In genomic region chr13:31618919-31619655, GRCm38 (mm10) we compare ENCODE assay signal across 10 mouse cellular contexts. TPM values are rescaled to one million over a fixed set of nuclear protein-coding genes. Genes with fewer than 3 reads are reported as not detected.
DNase-seq lines count a peak whose midpoint lies in the region; ATAC-seq and TF ChIP-seq lines count a peak whose summit lies in the region.
"Had no signal": no experiment of that assay in that cellular context is flagged by ENCODE, and none has a peak within 500 bp of the region (broad histone marks: within the 10 kb centered on the region; RNA-seq: fewer than 3 reads in every experiment).

No protein-coding gene starts in this region.

- H3K36me3 ChIP-seq in heart, embryonic 15.5 days, result no peaks in the 10 kb centered on the region
- no peaks in the 10 kb centered on the region for H3K36me3 ChIP-seq in forebrain, embryonic 15.5 days
- H3K36me3 ChIP-seq in limb, embryonic 15.5 days, result no peaks in the 10 kb centered on the region
- no peaks in the 10 kb centered on the region for H3K36me3 ChIP-seq in liver, postnatal 0 days (replicated peaks; ENCODE audit: insufficient read depth, low read length)

- H3K27ac ChIP-seq in heart, embryonic 15.5 days, result no peak overlapping the region
- H3K27ac ChIP-seq in forebrain, embryonic 15.5 days (replicated peaks), result no peak overlapping the region
- H3K27ac ChIP-seq in limb, embryonic 15.5 days, result no peak overlapping the region
- no peak overlapping the region for H3K27ac ChIP-seq in liver, postnatal 0 days (ENCODE audit: low read depth)

- no peaks in the 10 kb centered on the region for H3K9me3 ChIP-seq in heart, embryonic 15.5 days (replicated peaks)
- H3K9me3 ChIP-seq in forebrain, embryonic 15.5 days, result no peaks in the 10 kb centered on the region
- no peaks in the 10 kb centered on the region for H3K9me3 ChIP-seq in limb, embryonic 15.5 days
- no peaks in the 10 kb centered on the region for H3K9me3 ChIP-seq in liver, postnatal 0 days (ENCODE audit: low read length)

- H3K4me1 ChIP-seq in heart, embryonic 15.5 days (replicated peaks), result peaks cover 23% of the 10 kb centered on the region
- peaks cover 18% of the 10 kb centered on the region for H3K4me1 ChIP-seq in forebrain, embryonic 15.5 days
- H3K4me1 ChIP-seq in limb, embryonic 15.5 days, result peaks cover 36% of the 10 kb centered on the region
- peaks cover 5% of the 10 kb centered on the region for H3K4me1 ChIP-seq in liver, postnatal 0 days (ENCODE audit: insufficient read depth)

- 3% methylated on average over 18 of the region's 18 CpGs for WGBS in heart, embryonic 15.5 days
- 2% methylated on average over 18 of the region's 18 CpGs for WGBS in forebrain, embryonic 15.5 days
- 3% methylated on average over 18 of the region's 18 CpGs for WGBS in limb, embryonic 15.5 days
- WGBS in liver, postnatal 0 days (ENCODE audit: insufficient replicate concordance), result 4% methylated on average over 18 of the region's 18 CpGs

- peaks cover 98% of the 10 kb centered on the region for H3K27me3 ChIP-seq in heart, embryonic 15.5 days
- peaks cover 98% of the 10 kb centered on the region for H3K27me3 ChIP-seq in forebrain, embryonic 15.5 days
- H3K27me3 ChIP-seq in limb, embryonic 15.5 days, result peaks cover 97% of the 10 kb centered on the region
- peaks cover 98% of the 10 kb centered on the region for H3K27me3 ChIP-seq in liver, postnatal 0 days (ENCODE audit: insufficient read depth, low read length)

- peak overlapping the region; percentile 47 for H3K4me3 ChIP-seq in heart, embryonic 15.5 days
- no peak overlapping the region for H3K4me3 ChIP-seq in forebrain, embryonic 15.5 days
- H3K4me3 ChIP-seq in limb, embryonic 15.5 days, result peak overlapping the region; percentile 34
- no peak overlapping the region for H3K4me3 ChIP-seq in liver, postnatal 0 days (ENCODE audit: low read depth, low read length)
- H3K4me3 ChIP-seq: erythroblast, embryonic 14.5 days had no signal

- no peak overlapping the region for H3K9ac ChIP-seq in heart, embryonic 15.5 days
- no peak overlapping the region for H3K9ac ChIP-seq in forebrain, embryonic 15.5 days (replicated peaks)
- H3K9ac ChIP-seq in limb, embryonic 15.5 days, result no peak overlapping the region
- no peak overlapping the region for H3K9ac ChIP-seq in liver, postnatal 0 days (replicated peaks)

- no peak for ATAC-seq in heart, embryonic 15.5 days (replicated peaks; ENCODE audit: insufficient number of reproducible peaks, insufficient read depth, low FRiP score, low read depth)
- no peak for ATAC-seq in forebrain, embryonic 15.5 days (replicated peaks)
- ATAC-seq in limb, embryonic 15.5 days (ENCODE audit: insufficient number of reproducible peaks, low FRiP score, low TSS enrichment, low read depth), result no peak
- ATAC-seq in erythroblast, adult 5-6 weeks (replicated peaks; ENCODE audit: low FRiP score, poor library complexity, severe bottlenecking), result no peak
- ATAC-seq in liver, postnatal 0 days, result no peak

- TF ChIP-seq CTCF in liver, postnatal 0 days (IDR thresholded peaks at IDR 0.05; ENCODE audit: low read depth), result no peak

- peak overlapping the region; percentile 67; the same call in 1 of the 2 replicates for H3K4me2 ChIP-seq in heart, embryonic 15.5 days
- H3K4me2 ChIP-seq in forebrain, embryonic 15.5 days (replicated peaks), result peak overlapping the region; percentile 54; the same call in 1 of the 2 replicates
- H3K4me2 ChIP-seq in limb, embryonic 15.5 days, result peak overlapping the region; percentile 60
- H3K4me2 ChIP-seq in liver, postnatal 0 days (ENCODE audit: low read depth, low read length), result no peak overlapping the region

- no peak for DNase-seq in heart, postnatal 4 days
- DNase-seq in embryo, embryonic 11 days, result peak; percentile 13
- no peak for DNase-seq in retina, embryonic 14.5 days (ENCODE audit: low spot score)
- DNase-seq in liver, postnatal 0 days, result no peak

- TF ChIP-seq EP300 in liver, postnatal 0 days (IDR thresholded peaks at IDR 0.05; ENCODE audit: low read depth), result no peak

RNA-seq across cellular contexts. Expression of gene Foxf2, which starts 6.5 kb away (rescaled TPM):
- polyA plus RNA-seq in heart, embryonic 15.5 days (2015; fragmentation: Nextera tagmentation; extraction: Ambion mirVana), result 0.64 and 1.7 TPM in 2 replicates
- not detected for total RNA-seq in heart, postnatal 4 days (2021)
- 4.3 and 4.8 TPM in 2 replicates for polyA plus RNA-seq in forebrain, embryonic 15.5 days (2015; fragmentation: Nextera tagmentation; extraction: Ambion mirVana)
- 5.0 and 5.5 TPM in 2 replicates for polyA plus RNA-seq in limb, embryonic 15.5 days (2015; fragmentation: Nextera tagmentation; extraction: Ambion mirVana)
- not detected in 2 replicates for total RNA-seq in erythroblast, adult 5-6 weeks (2015; ENCODE audit: low replicate concordance)
- not detected in 2 replicates for total RNA-seq in erythroblast, adult 5-6 weeks (2017; ENCODE audit: low replicate concordance)
- polyA plus RNA-seq in liver, postnatal 0 days (2015; fragmentation: Nextera tagmentation; extraction: Ambion mirVana), result not detected in 2 replicates
- total RNA-seq: megakaryocyte-erythroid progenitor cell, adult 5-6 weeks had no signal
- polyA plus RNA-seq: erythroblast, embryonic 14.5 days had no signal

RNA-seq across cellular contexts. Expression of gene A530084C06Rik, which starts 60.0 kb away (rescaled TPM):
- polyA plus RNA-seq in heart, embryonic 15.5 days (2015; fragmentation: Nextera tagmentation; extraction: Ambion mirVana), result not detected in 2 replicates
- total RNA-seq in heart, postnatal 4 days (2021), result not detected
- not detected in 2 replicates for polyA plus RNA-seq in forebrain, embryonic 15.5 days (2015; fragmentation: Nextera tagmentation; extraction: Ambion mirVana)
- polyA plus RNA-seq in limb, embryonic 15.5 days (2015; fragmentation: Nextera tagmentation; extraction: Ambion mirVana), result not detected in 2 replicates
- total RNA-seq in erythroblast, adult 5-6 weeks (2015; ENCODE audit: low replicate concordance), result not detected in 2 replicates
- not detected in 2 replicates for total RNA-seq in erythroblast, adult 5-6 weeks (2017; ENCODE audit: low replicate concordance)
- polyA plus RNA-seq in liver, postnatal 0 days (2015; fragmentation: Nextera tagmentation; extraction: Ambion mirVana), result not detected in 2 replicates
- total RNA-seq: megakaryocyte-erythroid progenitor cell, adult 5-6 weeks had no signal
- polyA plus RNA-seq: erythroblast, embryonic 14.5 days had no signal

Comparison
In these comparisons a context has a peak if more than half of its experiments do, and no peak if none do; other contexts are left out.
1. H3K4me3 ChIP-seq: peak in heart, embryonic 15.5 days (single experiment) and limb, embryonic 15.5 days (single experiment); none in forebrain, embryonic 15.5 days (single experiment) and liver, postnatal 0 days (single experiment).